Mouse (Mus musculus) ES-E14 (cell line): ENCODE measurements around the gene Ttc21b. TPM values are rescaled to one million over a fixed set of nuclear protein-coding genes. Genes with fewer than 3 reads are reported as not detected.

Source experiments
- DNase-seq: peaks from one replicate; pipeline ENCODE4 v3.0.0-alpha.2; 2013; ENCODE audit warnings: low read depth, low spot score
- H3K27ac ChIP-seq: 2 replicates; pipeline ENCODE4 v1.5.1; 2012; ENCODE audit warnings: low read depth, mild to moderate bottlenecking, low read length, moderate library complexity, mixed read lengths; ENCODE audit not compliant: poor library complexity, insufficient read depth, severe bottlenecking
- H3K36me3 ChIP-seq: 2 replicates; pipeline ENCODE4 v1.6.1; 2012; ENCODE audit warnings: mild to moderate bottlenecking, low read length, moderate library complexity, mixed read lengths; ENCODE audit not compliant: control insufficient read depth, poor library complexity, insufficient read depth, severe bottlenecking
- H3K4me1 ChIP-seq, 2 experiments: fragments of 150-350 bp in 1 of 2; sonication (generic) in 1 of 2; 2 replicates each; pipeline ENCODE4 v1.6.1; 2012; ENCODE audit warnings: low read length in 2 of 2, mild to moderate bottlenecking in 1 of 2, mixed read lengths in 1 of 2; ENCODE audit not compliant: control insufficient read depth in 2 of 2, insufficient read depth in 2 of 2, poor library complexity in 1 of 2
- H3K4me3 ChIP-seq, 2 experiments: fragments of 150-350 bp in 1 of 2; sonication (generic) in 1 of 2; 2 replicates each; pipeline ENCODE4 v1.5.1; 2012; ENCODE audit warnings: low read length in 2 of 2, low read depth in 1 of 2, mild to moderate bottlenecking in 1 of 2, mixed read lengths in 1 of 2; ENCODE audit not compliant: insufficient read depth in 1 of 2, poor library complexity in 1 of 2, severe bottlenecking in 1 of 2
- H3K9ac ChIP-seq: 2 replicates; pipeline ENCODE4 v1.6.1; 2012; ENCODE audit warnings: low read depth, mild to moderate bottlenecking, low read length, mixed read lengths; ENCODE audit not compliant: poor library complexity, insufficient read depth, severe bottlenecking
- H3K9me3 ChIP-seq: fragments of 150-350 bp; sonication (generic); 2 replicates; pipeline ENCODE4 v1.6.1; 2012; ENCODE audit warnings: low read depth, mild to moderate bottlenecking, low read length; ENCODE audit not compliant: control insufficient read depth, insufficient read depth
- CHD2 ChIP-seq: IDR thresholded peaks from 2 replicates; pipeline ENCODE4 v1.6.1; 2014; ENCODE audit warnings: mild to moderate bottlenecking, low read depth, low read length, inconsistent platforms
- HCFC1 ChIP-seq: IDR thresholded peaks from 2 replicates; pipeline ENCODE4 v1.6.1; 2012; ENCODE audit warnings: low read length, inconsistent platforms, borderline replicate concordance; ENCODE audit not compliant: insufficient read depth
- MAFK ChIP-seq: IDR thresholded peaks from 2 replicates; pipeline ENCODE4 v1.6.1; 2014; ENCODE audit warnings: mild to moderate bottlenecking, low read depth, low read length, inconsistent platforms; ENCODE audit not compliant: insufficient read depth
- ZC3H11A ChIP-seq: IDR thresholded peaks from 2 replicates; pipeline ENCODE4 v1.6.1; 2012; ENCODE audit warnings: low read depth, mild to moderate bottlenecking, inconsistent platforms, low read length, borderline replicate concordance
- ZNF384 ChIP-seq: IDR thresholded peaks from 2 replicates; pipeline ENCODE4 v1.6.1; 2012; ENCODE audit warnings: low read depth, low read length, inconsistent platforms
- in situ Hi-C, 2 experiments: fragments of 600-800 bp; cut with MboI; formaldehyde crosslinking; loops; one replicate each; pipeline ENCODE4 v1.15.1; 2025; ENCODE audit warnings: low sequenced_read_pairs in 2 of 2, inconsistent platforms in 1 of 2; ENCODE audit not compliant: unreplicated experiment in 2 of 2
- total RNA-seq: library from RNA; depleted of rRNA; stranded (reverse); fragments of 300-350 nt; gene quantifications from 2 replicates; pipeline ENCODE4 v1.2.3, GENCODE M21; 2012

Gene Ttc21b
- total RNA-seq, 1 experiment = 4.7 TPM

DNA sequence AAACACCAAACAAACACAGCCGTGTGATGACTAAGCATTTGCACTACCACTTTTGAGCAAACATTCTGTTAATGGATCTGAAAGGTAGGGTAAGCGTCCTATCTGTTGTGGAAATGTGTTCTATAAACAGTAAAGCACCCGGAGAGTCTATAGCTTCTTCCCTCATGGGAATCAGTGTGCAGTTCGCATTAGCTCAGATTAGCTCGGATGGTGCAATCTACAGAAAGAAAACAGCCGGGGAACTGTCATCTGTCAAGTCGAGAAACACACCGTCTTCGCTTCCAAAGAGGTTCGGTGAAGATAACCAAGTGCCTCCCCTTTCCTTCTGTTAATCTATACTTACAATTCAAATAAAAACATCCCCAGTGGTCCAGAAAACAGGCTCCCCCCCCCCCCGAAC lies 85.7 kb downstream of the Ttc21b start:
- H3K4me1 ChIP-seq = no peaks in the 10 kb centered on the region
- in situ Hi-C loops = no loop called here

DNA sequence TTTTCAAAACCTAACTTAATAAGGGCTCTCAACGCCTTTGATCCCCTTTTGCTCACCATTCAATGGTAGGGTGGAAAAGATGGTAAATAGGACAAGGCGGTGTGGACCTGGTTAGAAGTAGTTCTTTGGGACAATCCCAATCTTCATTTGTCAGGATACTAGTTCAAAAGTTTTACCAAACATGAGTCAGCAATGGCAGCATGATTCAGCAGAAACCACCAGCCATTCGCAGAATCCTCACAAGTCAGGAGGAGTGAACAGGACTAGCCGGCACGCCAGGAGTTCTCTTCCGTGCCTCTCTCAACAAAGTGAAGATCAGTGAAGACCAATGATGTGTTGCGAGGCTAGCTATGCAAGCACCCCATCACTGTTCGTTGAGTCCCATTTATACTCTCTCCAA lies 91.4 kb downstream of the Ttc21b start:
- H3K9ac ChIP-seq = no peak overlapping the region
- DNase-seq = no peak
- no peaks in the 10 kb centered on the region for H3K36me3 ChIP-seq
- in situ Hi-C loops = no loop called here
- no peak overlapping the region for H3K27ac ChIP-seq
- TF ChIP-seq MAFK (peak; percentile 61), HCFC1 (no peak)
- H3K4me1 ChIP-seq = no peaks in the 10 kb centered on the region
- H3K4me3 ChIP-seq = no peak overlapping the region
- H3K9me3 ChIP-seq = no peaks in the 10 kb centered on the region

More for the DNA sequence above, 85.7 kb downstream of the Ttc21b start:
- no peaks in the 10 kb centered on the region for H3K9me3 ChIP-seq
- no peak overlapping the region for H3K27ac ChIP-seq
- H3K36me3 ChIP-seq = no peaks in the 10 kb centered on the region
- DNase-seq = no peak
- H3K9ac ChIP-seq = no peak overlapping the region
- TF ChIP-seq ZNF384 (no peak), HCFC1 (no peak), MAFK (no peak), CHD2 (no peak), ZC3H11A (no peak)
- H3K4me3 ChIP-seq = no peak overlapping the region

DNA sequence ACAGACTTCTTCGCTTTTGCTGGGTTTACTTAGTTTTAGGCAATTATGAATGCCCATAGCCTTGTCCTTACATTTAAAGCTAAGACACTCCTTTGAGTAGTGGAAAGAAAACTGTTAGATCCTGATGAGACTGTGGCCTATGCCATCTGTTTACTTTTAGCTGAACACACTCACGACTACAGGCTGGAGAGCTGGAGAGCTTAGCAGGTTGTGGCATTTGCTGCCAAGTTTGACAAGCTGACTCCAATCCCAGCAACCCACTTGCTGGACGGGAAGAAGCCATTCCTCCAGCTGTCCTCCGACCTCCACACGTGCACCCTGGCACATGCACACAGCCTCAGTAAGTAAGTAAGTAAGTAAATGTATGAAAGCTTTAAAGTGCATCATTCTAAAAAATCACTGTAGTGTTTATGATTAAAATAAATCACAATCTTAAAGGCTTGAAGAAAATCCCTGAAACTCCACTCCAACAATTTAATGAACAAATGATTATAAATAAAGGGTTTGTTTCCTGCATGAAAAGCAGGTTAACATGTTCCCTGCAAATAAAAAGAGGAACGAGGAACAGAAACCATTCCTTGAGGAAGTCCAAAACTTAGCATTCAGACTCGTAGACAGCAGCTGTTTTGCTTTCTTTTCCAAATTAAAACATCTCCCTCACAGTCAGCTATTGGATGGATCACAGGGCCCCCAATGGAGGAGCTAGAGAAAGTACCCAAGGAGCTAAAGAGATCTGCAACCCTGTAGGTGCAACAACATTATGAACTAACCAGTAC lies 98.1 kb downstream of the Ttc21b start:
- Histone ChIP-seq H3K4me1 (no peaks in the 10 kb centered on the region), H3K27ac (no peak overlapping the region), H3K9me3 (no peaks in the 10 kb centered on the region), H3K36me3 (no peaks in the 10 kb centered on the region), H3K4me3 (no peak overlapping the region), H3K9ac (no peak overlapping the region)
- DNase-seq = no peak
- no peak for TF ChIP-seq MAFK
- TF ChIP-seq ZC3H11A = no peak
- TF ChIP-seq HCFC1 = no peak
- no peak for TF ChIP-seq ZNF384
- no peak for TF ChIP-seq CHD2
- in situ Hi-C loops = no loop called here

DNA sequence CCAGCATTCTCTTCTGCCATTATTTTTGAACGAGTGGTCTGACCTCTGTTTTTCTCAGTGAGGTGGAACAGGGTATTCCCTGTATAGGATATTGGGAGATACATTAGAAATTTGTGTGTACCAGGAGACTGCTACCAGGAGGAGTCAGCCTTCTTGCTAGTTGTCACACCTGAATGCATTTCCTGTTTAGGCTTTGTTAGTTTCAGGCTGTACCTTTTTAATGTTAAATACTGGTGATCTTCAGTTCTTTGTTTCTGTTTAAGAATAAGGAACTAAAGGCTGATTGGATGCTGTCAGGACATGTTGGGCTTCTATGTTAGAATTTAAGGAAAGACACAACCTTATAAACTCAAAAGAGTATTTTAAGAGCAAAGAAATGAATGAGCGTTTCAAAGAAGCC lies 105.0 kb downstream of the Ttc21b start:
- Histone ChIP-seq H3K9me3 (no peaks in the 10 kb centered on the region), H3K9ac (no peak overlapping the region), H3K4me1 (no peaks in the 10 kb centered on the region), H3K4me3 (no peak overlapping the region), H3K27ac (no peak overlapping the region; the same call in 1 of the 2 replicates), H3K36me3 (no peaks in the 10 kb centered on the region)
- TF ChIP-seq ZC3H11A = no peak
- no peak for TF ChIP-seq ZNF384
- no peak for TF ChIP-seq CHD2
- TF ChIP-seq MAFK = no peak
- no peak for TF ChIP-seq HCFC1
- in situ Hi-C loops = no loop called here
- DNase-seq = peak; percentile 8

DNA sequence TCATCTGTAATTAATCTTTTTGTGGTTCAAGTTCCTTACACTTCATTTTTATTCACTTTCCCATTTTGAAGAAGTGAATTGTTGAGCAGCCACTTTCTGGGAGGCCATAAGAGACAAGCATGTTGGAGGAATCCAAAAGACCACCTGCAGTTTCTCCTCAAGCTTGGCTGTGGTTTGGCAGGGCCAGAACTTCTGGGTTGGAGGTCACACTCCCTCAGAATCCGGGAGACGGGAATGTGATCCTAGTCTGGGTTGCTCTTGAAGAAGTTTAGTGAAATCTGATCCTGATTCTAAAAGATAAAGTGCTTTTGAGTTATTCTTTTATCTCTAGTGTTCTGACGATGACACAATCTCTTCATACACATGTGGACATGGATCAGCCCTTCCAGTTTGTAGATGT lies 105.9 kb downstream of the Ttc21b start:
- H3K4me1 ChIP-seq = no peaks in the 10 kb centered on the region
- no peak for TF ChIP-seq ZNF384
- no peak for TF ChIP-seq CHD2
- no peak for TF ChIP-seq MAFK
- no peak for TF ChIP-seq ZC3H11A
- TF ChIP-seq HCFC1 = no peak
- in situ Hi-C loops = no loop called here
- no peaks in the 10 kb centered on the region for H3K9me3 ChIP-seq
- no peak overlapping the region for H3K9ac ChIP-seq
- no peak for DNase-seq
- H3K36me3 ChIP-seq = no peaks in the 10 kb centered on the region
- H3K4me3 ChIP-seq = no peak overlapping the region
- no peak overlapping the region for H3K27ac ChIP-seq
